Mouse (Mus musculus) brain, embryonic 14.5 days (tissue): ENCODE data around the gene Tmem202.

Experiments used
- CTCF ChIP-seq: fragments of 200-500 bp; IDR thresholded peaks from 2 replicates; pipeline ENCODE4 v1.5.1; 2012; ENCODE audit warnings: inconsistent platforms, mild to moderate bottlenecking, moderate library complexity, borderline replicate concordance; ENCODE audit not compliant: insufficient read depth, insufficient read length; ENCODE audit errors: extremely low read depth
- POLR2A ChIP-seq: fragments of 200-500 bp; IDR thresholded peaks from 2 replicates; pipeline ENCODE4 v1.6.1; 2012; ENCODE audit warnings: mild to moderate bottlenecking, inconsistent platforms, borderline replicate concordance; ENCODE audit not compliant: poor library complexity, insufficient read depth, insufficient read length, severe bottlenecking; ENCODE audit errors: extremely low read depth

- no peak for TF ChIP-seq POLR2A
- no peak for TF ChIP-seq CTCF
These were observed 8.2 kb upstream of the Tmem202 start for GRCm38 (mm10) chr9:59547869-59548268.
